Mouse (Mus musculus) thymus, adult 2 months (tissue): ENCODE data around the gene Gas7.

Experiments used
- CTCF ChIP-seq: fragments of 200-500 bp; IDR thresholded peaks from 2 replicates; pipeline ENCODE4 v1.5.1; 2012; ENCODE audit warnings: mild to moderate bottlenecking, control low read depth, low read length, moderate library complexity, borderline replicate concordance; ENCODE audit not compliant: control insufficient read depth, poor library complexity, insufficient read depth; ENCODE audit errors: extremely low read depth
- POLR2A ChIP-seq: fragments of 200-500 bp; IDR thresholded peaks from 2 replicates; pipeline ENCODE4 v1.6.1; 2012; ENCODE audit warnings: mild to moderate bottlenecking, low read length, control low read depth, moderate library complexity; ENCODE audit not compliant: control insufficient read depth, poor library complexity, insufficient read depth; ENCODE audit errors: extremely low read depth

- no peak for TF ChIP-seq CTCF
- no peak for TF ChIP-seq POLR2A
Measured at GRCm38 (mm10) chr11:67525841-67526240, 70.6 kb downstream of the Gas7 start.
